Mouse (Mus musculus) adrenal gland, adult 18-20 months (tissue): ENCODE measurements around the gene Efcab1. TPM values are rescaled to one million over a fixed set of nuclear protein-coding genes. Genes with fewer than 3 reads are reported as not detected.

Experiments used
- DNase-seq, 2 experiments: peaks; one replicate each; pipeline ENCODE4 v3.0.0; 2021 to 2022; ENCODE audit warnings: low spot score in 2 of 2
- total RNA-seq, 2 experiments: library from RNA; stranded (reverse); gene quantifications; 1 replicate in 1 of 2; 2 replicates in 1 of 2; pipeline ENCODE4 v1.2.3; 2021

The Efcab1 gene
- total RNA-seq, 2 experiments from 2014 or later = 2.2 to 2.7 TPM

DNA sequence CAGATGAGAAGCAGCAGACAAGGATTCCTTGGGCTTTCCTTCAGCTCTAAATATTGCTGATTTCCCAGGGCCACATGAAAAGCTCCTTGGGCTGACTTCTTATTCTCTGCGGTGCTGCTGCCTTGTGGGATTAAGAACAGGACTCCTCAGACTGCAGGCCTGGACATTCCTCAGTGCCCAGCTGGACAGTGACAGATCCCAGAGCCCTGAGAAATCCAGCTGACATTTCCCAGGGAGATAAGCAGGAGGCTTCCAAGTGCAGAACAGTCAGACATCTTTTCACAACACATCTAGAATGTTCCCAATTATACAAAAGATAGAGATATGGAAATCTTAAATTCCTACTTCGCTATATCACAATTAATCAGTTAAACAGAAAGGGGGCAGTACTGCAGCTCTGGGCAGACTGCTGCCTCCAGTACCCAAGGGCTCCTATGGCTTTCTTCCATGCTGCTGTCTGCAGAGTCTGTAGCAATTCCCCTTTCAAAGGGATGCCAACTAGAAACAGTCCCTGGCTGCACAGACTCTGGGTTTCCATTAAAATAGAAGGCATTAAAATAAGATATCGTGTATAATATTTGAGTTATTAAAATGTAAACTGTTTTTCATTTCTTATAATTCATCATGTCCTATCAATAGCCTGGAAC, 86.2 kb downstream of the Efcab1 start:
- DNase-seq = no peak

GRCm38 (mm10) chr16:15014724-15015123, 108.3 kb downstream of the Efcab1 start:
- no peak for DNase-seq
